Mouse (Mus musculus): ENCODE measurements around the gene Tmem101. TPM values are rescaled to one million over a fixed set of nuclear protein-coding genes. Genes with fewer than 3 reads are reported as not detected.

Gene Tmem101
- total and polyA plus RNA-seq, 2 experiments = 4.2 to 9.2 TPM

GRCm38 (mm10) chr11:102137625-102138446 lies 18.4 kb downstream of the Tmem101 start:
- 55% methylated on average over 13 of the region's 13 CpGs for WGBS
- H3K27ac ChIP-seq (replicated peaks; ENCODE audit: insufficient read depth, low read depth, low read length) = no peak overlapping the region
- no peak overlapping the region for H3K4me3 ChIP-seq (ENCODE audit: insufficient read depth, low read depth, low read length)

GRCm38 (mm10) chr11:102134516-102134915 lies 21.7 kb downstream of the Tmem101 start:
- Histone ChIP-seq H3K36me3 (ENCODE audit: control insufficient read depth, insufficient read depth, low read length) (no peaks in the 10 kb centered on the region), H3K4me3 (ENCODE audit: insufficient read depth, low read depth, low read length) (no peak overlapping the region), H3K4me1 (ENCODE audit: control insufficient read depth, insufficient read depth, low read length) (no peaks in the 10 kb centered on the region), H3K27ac (replicated peaks; ENCODE audit: insufficient read depth, low read depth, low read length) (no peak overlapping the region), H3K27me3 (ENCODE audit: control insufficient read depth, insufficient read depth, low read length) (no peaks in the 10 kb centered on the region), H3K9ac (ENCODE audit: low read depth, low read length) (no peak overlapping the region), H3K79me2 (ENCODE audit: control insufficient read depth, insufficient read depth, low read length) (no peaks in the 10 kb centered on the region)
- DNase-seq (ENCODE audit: extremely low read depth, low read depth, low spot score) = no peak
- TF ChIP-seq CTCF (IDR thresholded peaks at IDR 0.05; ENCODE audit: low read depth, low read length) = no peak
- no peak for TF ChIP-seq POLR2A (IDR thresholded peaks at IDR 0.05; ENCODE audit: extremely low read depth, insufficient read depth, low read length)
- 36% methylated on average over 4 of the region's 4 CpGs for WGBS

More at GRCm38 (mm10) chr11:102137625-102138446, 18.4 kb downstream of the Tmem101 start:
- Histone ChIP-seq H3K27me3 (ENCODE audit: control insufficient read depth, insufficient read depth, low read length) (no peaks in the 10 kb centered on the region), H3K36me3 (ENCODE audit: control insufficient read depth, insufficient read depth, low read length) (no peaks in the 10 kb centered on the region), H3K79me2 (ENCODE audit: control insufficient read depth, insufficient read depth, low read length) (no peaks in the 10 kb centered on the region), H3K9ac (ENCODE audit: low read depth, low read length) (no peak overlapping the region), H3K4me1 (ENCODE audit: control insufficient read depth, insufficient read depth, low read length) (no peaks in the 10 kb centered on the region)
- no peak for DNase-seq (ENCODE audit: extremely low read depth, low read depth, low spot score)
- TF ChIP-seq POLR2A (IDR thresholded peaks at IDR 0.05; ENCODE audit: extremely low read depth, insufficient read depth, low read length) = no peak
- no peak for TF ChIP-seq CTCF (IDR thresholded peaks at IDR 0.05; ENCODE audit: low read depth, low read length)

- DNase-seq (ENCODE audit: extremely low read depth, low read depth, low spot score) = no peak
- H3K27me3 ChIP-seq (ENCODE audit: control insufficient read depth, insufficient read depth, low read length) = no peaks in the 10 kb centered on the region
- TF ChIP-seq CTCF (IDR thresholded peaks at IDR 0.05; ENCODE audit: low read depth, low read length) (no peak), POLR2A (IDR thresholded peaks at IDR 0.05; ENCODE audit: extremely low read depth, insufficient read depth, low read length) (no peak)
- 69% methylated on average over 6 of the region's 6 CpGs for whole genome bisulfite sequencing
- no peak overlapping the region for H3K9ac ChIP-seq (ENCODE audit: low read depth, low read length)
- no peaks in the 10 kb centered on the region for H3K36me3 ChIP-seq (ENCODE audit: control insufficient read depth, insufficient read depth, low read length)
- H3K79me2 ChIP-seq (ENCODE audit: control insufficient read depth, insufficient read depth, low read length) = no peaks in the 10 kb centered on the region
- no peak overlapping the region for H3K27ac ChIP-seq (replicated peaks; ENCODE audit: insufficient read depth, low read depth, low read length)
- no peak overlapping the region for H3K4me3 ChIP-seq (ENCODE audit: insufficient read depth, low read depth, low read length)
- H3K4me1 ChIP-seq (ENCODE audit: control insufficient read depth, insufficient read depth, low read length) = no peaks in the 10 kb centered on the region
Measured at GRCm38 (mm10) chr11:102117386-102117785, 38.8 kb downstream of the Tmem101 start.

GRCm38 (mm10) chr11:102116241-102116640 lies 40.0 kb downstream of the Tmem101 start:
- no peaks in the 10 kb centered on the region for H3K79me2 ChIP-seq (ENCODE audit: control insufficient read depth, insufficient read depth, low read length)
- no peak overlapping the region for H3K4me3 ChIP-seq (ENCODE audit: insufficient read depth, low read depth, low read length)
- H3K4me1 ChIP-seq (ENCODE audit: control insufficient read depth, insufficient read depth, low read length) = no peaks in the 10 kb centered on the region
- 43% methylated on average over 8 of the region's 8 CpGs for WGBS
- H3K27me3 ChIP-seq (ENCODE audit: control insufficient read depth, insufficient read depth, low read length) = no peaks in the 10 kb centered on the region
- no peaks in the 10 kb centered on the region for H3K36me3 ChIP-seq (ENCODE audit: control insufficient read depth, insufficient read depth, low read length)
- no peak for DNase-seq (ENCODE audit: extremely low read depth, low read depth, low spot score)
- no peak overlapping the region for H3K9ac ChIP-seq (ENCODE audit: low read depth, low read length)
- TF ChIP-seq POLR2A (IDR thresholded peaks at IDR 0.05; ENCODE audit: extremely low read depth, insufficient read depth, low read length) = no peak
- no peak for TF ChIP-seq CTCF (IDR thresholded peaks at IDR 0.05; ENCODE audit: low read depth, low read length)
- H3K27ac ChIP-seq (replicated peaks; ENCODE audit: insufficient read depth, low read depth, low read length) = no peak overlapping the region

GRCm38 (mm10) chr11:102111576-102111975 lies 44.6 kb downstream of the Tmem101 start:
- no peak for DNase-seq (ENCODE audit: extremely low read depth, low read depth, low spot score)
- Histone ChIP-seq H3K79me2 (ENCODE audit: control insufficient read depth, insufficient read depth, low read length) (no peaks in the 10 kb centered on the region), H3K27me3 (ENCODE audit: control insufficient read depth, insufficient read depth, low read length) (no peaks in the 10 kb centered on the region), H3K4me1 (ENCODE audit: control insufficient read depth, insufficient read depth, low read length) (no peaks in the 10 kb centered on the region), H3K9ac (ENCODE audit: low read depth, low read length) (no peak overlapping the region), H3K36me3 (ENCODE audit: control insufficient read depth, insufficient read depth, low read length) (no peaks in the 10 kb centered on the region), H3K27ac (replicated peaks; ENCODE audit: insufficient read depth, low read depth, low read length) (no peak overlapping the region), H3K4me3 (ENCODE audit: insufficient read depth, low read depth, low read length) (no peak overlapping the region)
- WGBS = 73% methylated on average over 5 of the region's 5 CpGs
- TF ChIP-seq CTCF (IDR thresholded peaks at IDR 0.05; ENCODE audit: low read depth, low read length) (no peak), POLR2A (IDR thresholded peaks at IDR 0.05; ENCODE audit: extremely low read depth, insufficient read depth, low read length) (no peak)

GRCm38 (mm10) chr11:102107732-102108131 lies 48.5 kb downstream of the Tmem101 start, which contains the start of gene Pyy:
Gene Pyy, minus strand, starts transcription at chr11:102107832.
- 15% methylated on average over 9 of the region's 9 CpGs for WGBS
- no peak within 1 kb of the TSS for H3K27ac ChIP-seq (replicated peaks; ENCODE audit: insufficient read depth, low read depth, low read length)
- no peak for DNase-seq (ENCODE audit: extremely low read depth, low read depth, low spot score)
- H3K36me3 ChIP-seq (ENCODE audit: control insufficient read depth, insufficient read depth, low read length) = no peaks in the 10 kb centered on the region
- H3K9ac ChIP-seq (ENCODE audit: low read depth, low read length) = no peak within 1 kb of the TSS
- peaks cover 3% of the 10 kb centered on the region; the same call in 1 of the 2 replicates for H3K27me3 ChIP-seq (ENCODE audit: control insufficient read depth, insufficient read depth, low read length)
- H3K4me3 ChIP-seq (ENCODE audit: insufficient read depth, low read depth, low read length) = no peak within 1 kb of the TSS
- no peaks in the 10 kb centered on the region for H3K4me1 ChIP-seq (ENCODE audit: control insufficient read depth, insufficient read depth, low read length)
- no peaks in the 10 kb centered on the region for H3K79me2 ChIP-seq (ENCODE audit: control insufficient read depth, insufficient read depth, low read length)
- TF ChIP-seq POLR2A (IDR thresholded peaks at IDR 0.05; ENCODE audit: extremely low read depth, insufficient read depth, low read length) (no peak), CTCF (IDR thresholded peaks at IDR 0.05; ENCODE audit: low read depth, low read length) (no peak)

All from liver, adult 2 months (tissue).